Mouse (Mus musculus) ovary, adult 18-20 months (tissue): ENCODE results near the gene Gm2832.
"Not testable (repeated sequence)": the region's sequence is repeated elsewhere in the genome, so short reads cannot be mapped to it uniquely, and the experiment has no call there.

Source experiments
- DNase-seq: peaks from one replicate; pipeline ENCODE4 v3.0.0; 2022; ENCODE audit warnings: low spot score, mixed read lengths

Gm2832 gene

DNA sequence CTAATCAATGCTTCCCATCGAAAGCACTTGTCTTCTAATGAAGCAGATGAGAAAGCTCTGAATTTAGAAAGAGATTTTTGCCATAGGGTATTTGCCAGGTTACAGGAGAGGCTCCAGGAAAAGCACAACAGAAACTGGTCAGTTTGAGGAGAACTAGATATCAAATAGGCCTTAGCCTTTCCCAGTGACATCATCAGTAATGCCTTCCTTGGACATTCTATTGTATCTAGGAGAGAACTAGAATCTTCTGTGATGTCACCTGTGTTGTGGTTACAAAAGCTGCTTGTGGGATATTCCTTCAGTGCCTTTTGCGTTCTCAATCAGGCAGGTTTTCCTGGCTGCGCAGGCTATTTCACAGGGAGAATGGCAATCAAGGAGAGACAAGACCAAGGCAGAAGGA, at the start of gene Gm2832:
Gene Gm2832, plus strand, starts transcription at position 301 of the 400 bp plus-strand sequence.
- DNase-seq, result not testable (repeated sequence)

DNA sequence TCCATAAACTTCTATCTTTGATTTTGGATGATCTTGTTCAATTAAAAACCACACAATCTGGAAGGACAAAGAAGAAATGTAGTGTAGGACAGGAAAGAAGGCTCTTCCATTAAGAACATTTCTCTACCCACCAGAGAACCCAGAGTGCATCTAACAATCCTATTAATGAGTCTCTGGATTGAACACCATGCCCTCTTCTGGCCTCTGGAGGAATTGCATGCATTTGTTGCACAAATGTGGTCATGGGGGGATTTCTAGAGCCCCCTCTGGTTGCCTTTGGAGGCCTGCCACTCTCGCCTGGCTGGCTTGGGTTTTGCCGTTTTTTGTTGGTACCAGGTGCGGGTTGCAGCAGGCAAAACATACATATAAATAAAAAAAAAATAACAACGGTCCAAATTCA, 15.3 kb upstream of the Gm2832 start:
- not testable (repeated sequence) for DNase-seq

DNA sequence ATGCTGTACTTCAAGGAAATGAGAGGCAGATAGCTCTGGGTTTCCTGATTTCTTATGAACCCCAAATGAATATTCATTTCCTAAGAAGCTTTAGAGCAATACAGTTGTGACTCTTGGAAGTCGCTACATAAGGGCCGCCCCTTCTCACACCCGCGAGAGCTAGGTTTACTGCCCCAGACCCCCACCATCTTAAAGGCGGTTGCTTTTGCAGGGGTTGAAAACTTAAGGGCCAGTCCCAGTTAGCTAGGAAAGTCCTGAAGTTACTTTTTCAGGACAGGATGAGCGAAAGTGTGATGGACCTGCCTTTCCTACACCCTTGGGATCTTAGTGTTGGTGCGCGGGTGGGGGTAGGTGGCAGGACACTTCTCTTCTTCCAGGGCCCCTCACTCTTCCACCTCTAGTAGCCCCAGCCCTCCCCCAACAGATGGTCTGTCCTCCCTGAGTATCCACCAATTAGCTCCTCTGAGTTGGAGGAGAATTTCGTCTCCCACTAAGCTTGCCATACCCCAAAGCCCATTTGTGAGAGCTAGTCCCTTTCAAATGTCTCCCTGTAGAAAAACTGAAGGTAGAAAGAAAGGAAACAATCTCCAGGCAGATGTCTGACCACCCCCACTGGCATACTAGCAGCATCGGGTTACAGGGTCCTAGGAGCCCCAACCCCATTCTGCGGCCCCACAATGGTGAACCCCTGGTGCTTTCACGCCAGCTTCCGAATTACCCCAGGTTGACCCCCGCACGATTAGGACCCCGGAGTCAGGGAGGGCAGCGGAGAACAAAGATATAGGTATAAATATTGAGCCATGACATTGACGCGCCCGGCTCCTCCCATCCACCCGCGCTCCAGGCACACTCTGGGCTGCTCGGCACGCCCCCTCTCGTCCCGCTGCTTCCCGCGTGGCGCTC, 14.5 kb upstream of the Gm2832 start:
- DNase-seq, result not testable (repeated sequence)

DNA sequence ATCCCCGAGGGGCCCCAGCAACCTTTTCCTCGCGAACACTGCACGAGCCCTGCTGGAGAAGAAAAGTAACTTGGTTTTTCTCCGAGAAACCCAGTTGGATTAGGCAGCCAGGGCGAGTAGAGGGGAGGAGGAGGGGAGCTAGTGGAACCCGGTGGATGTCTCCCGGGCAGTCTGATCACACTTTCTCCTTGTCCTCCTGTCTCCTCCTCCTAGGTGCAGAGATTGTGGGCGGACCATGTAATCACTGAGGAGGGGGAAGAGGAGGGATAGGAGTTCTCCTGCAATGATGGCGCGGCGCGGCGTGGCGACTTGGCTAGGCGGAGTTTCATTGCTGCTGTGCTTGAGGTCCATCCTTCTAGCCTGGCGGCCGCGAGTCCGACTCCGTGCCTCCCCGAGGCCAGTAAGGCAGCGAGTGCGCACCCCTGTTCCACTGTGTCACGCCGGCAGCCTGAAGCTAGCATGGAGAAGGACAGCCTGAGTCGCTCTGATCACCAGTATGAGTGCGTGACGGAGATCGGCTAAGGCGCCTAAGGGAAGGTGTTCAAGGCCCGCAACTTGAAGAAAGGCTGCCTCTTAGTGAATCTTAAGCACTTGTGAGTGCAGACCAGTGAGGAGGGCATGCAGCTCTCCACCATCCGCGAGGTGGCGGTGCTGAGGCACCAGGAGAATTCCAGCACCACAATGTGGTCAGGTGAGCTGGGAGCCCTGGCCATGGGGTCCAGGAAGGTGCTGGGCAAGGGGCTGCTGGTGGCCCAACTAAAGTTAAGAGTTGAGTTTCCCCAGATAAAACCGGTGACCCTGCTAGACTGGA, 13.6 kb upstream of the Gm2832 start:
- DNase-seq, result not testable (repeated sequence)

DNA sequence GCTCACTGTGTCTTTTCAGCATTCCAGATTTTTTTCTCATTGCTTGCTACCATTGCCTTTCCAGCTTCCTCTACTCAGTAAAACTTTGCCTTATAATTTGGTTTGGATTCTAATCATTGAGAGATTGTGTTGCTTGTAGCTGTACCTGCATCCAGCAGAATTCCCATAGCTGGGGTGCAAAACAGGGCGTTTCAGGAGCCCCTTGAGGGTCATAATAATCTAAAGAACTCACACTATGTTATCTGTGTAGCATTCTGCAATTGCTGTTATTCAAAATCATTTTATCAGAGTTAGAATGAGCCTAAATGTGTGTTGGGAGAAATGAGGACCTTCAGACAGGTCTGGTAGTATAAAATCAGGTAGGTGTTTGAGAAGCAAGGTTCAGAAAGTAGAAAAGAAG, 7.4 kb downstream of the Gm2832 start:
- DNase-seq, result not testable (repeated sequence)
